18 mouse cellular contexts compared by ENCODE assay signal in the genomic region with DNA sequence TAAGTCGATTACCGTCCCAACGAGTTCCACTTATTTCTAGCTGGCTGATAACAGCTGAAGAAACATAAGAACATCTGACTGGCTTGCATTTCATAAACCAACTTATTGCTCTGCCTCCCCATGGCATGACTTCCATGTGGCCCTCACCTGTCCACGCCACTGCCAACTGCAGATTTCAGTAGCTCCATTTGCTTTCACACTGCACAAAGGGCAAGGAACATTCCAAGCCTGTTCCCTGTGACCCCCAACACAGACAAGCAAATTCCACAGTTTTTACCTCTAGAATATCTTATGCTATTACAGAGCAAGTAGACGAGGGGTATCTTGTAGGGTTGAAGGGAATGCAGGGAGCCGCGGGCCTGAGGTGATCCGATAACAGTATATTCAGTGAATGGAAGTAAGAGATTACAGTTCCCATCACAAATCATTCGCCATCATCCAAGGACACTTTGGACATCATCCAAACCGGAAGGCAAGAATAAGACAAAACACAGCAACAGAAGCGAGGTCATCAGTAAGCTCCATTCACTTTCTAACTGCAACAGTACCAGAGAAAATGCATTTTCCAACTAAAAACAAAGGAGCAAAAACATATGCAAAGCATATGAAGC. TPM values are rescaled to one million over a fixed set of nuclear protein-coding genes. Genes with fewer than 3 reads are reported as not detected.
DNase-seq lines count a peak whose midpoint lies in the region; ATAC-seq and TF ChIP-seq lines count a peak whose summit lies in the region.
"Had no signal": no experiment of that assay in that cellular context is flagged by ENCODE, and none has a peak within 500 bp of the region (broad histone marks: within the 10 kb centered on the region; RNA-seq: fewer than 3 reads in every experiment).

No protein-coding gene starts in this region.

- no peak for ATAC-seq in heart, embryonic 12.5 days (ENCODE audit: insufficient number of reproducible peaks, low FRiP score)
- no peak for ATAC-seq in kidney, postnatal 0 days (replicated peaks; ENCODE audit: low FRiP score, low read depth)
- no peak for ATAC-seq in heart, embryonic 16.5 days (replicated peaks; ENCODE audit: extremely low read depth, insufficient read depth, low FRiP score)
- ATAC-seq: forebrain, embryonic 14.5 days; intestine, embryonic 16.5 days; lung, postnatal 0 days had no signal

- H3K36me3 ChIP-seq in heart, embryonic 12.5 days = peaks cover 13% of the 10 kb centered on the region
- no peaks in the 10 kb centered on the region for H3K36me3 ChIP-seq in kidney, postnatal 0 days (ENCODE audit: insufficient read depth, low read length)
- H3K36me3 ChIP-seq in heart, embryonic 16.5 days (ENCODE audit: control insufficient read depth, insufficient read depth) = no peaks in the 10 kb centered on the region
- H3K36me3 ChIP-seq: hindbrain, embryonic 15.5 days; liver, embryonic 13.5 days had no signal

- H3K4me3 ChIP-seq in heart, embryonic 12.5 days = no peak overlapping the region
- H3K4me3 ChIP-seq in kidney, postnatal 0 days (replicated peaks; ENCODE audit: low read depth, low read length) = no peak overlapping the region
- H3K4me3 ChIP-seq in heart, embryonic 16.5 days (ENCODE audit: low read length) = no peak overlapping the region
- H3K4me3 ChIP-seq: hindbrain, embryonic 15.5 days; liver, embryonic 13.5 days had no signal

- H3K27ac ChIP-seq in heart, embryonic 12.5 days (ENCODE audit: poor library complexity, severe bottlenecking) = peak overlapping the region; percentile 39
- H3K27ac ChIP-seq in kidney, postnatal 0 days = no peak overlapping the region
- H3K27ac ChIP-seq in heart, embryonic 16.5 days (ENCODE audit: low read length) = peak overlapping the region; percentile 52
- H3K27ac ChIP-seq: hindbrain, embryonic 15.5 days; liver, embryonic 13.5 days had no signal

- peak; percentile 61 for DNase-seq in adrenal gland, postnatal 14 days
- no peak for DNase-seq in adrenal gland, postnatal 25 days
- DNase-seq in heart, postnatal 4 days = no peak
- peak; percentile 53 for DNase-seq in kidney, postnatal 0 days (ENCODE audit: low spot score)
- DNase-seq in kidney, postnatal 4 days = no peak
- DNase-seq in B cell, adult 2 months = no peak
- DNase-seq: cerebellum, adult 11-12 months; cerebellum, postnatal 25 days; left cerebral cortex, postnatal 4 days; liver, embryonic 13.5 days; midbrain, embryonic 14.5 days; thymus, postnatal 4 days had no signal

- WGBS in heart, embryonic 12.5 days = 56% methylated on average over 11 of the region's 11 CpGs
- 67% methylated on average over 11 of the region's 11 CpGs for WGBS in kidney, postnatal 0 days
- 36% methylated on average over 11 of the region's 11 CpGs for WGBS in heart, embryonic 16.5 days

- no peak overlapping the region for H3K9ac ChIP-seq in heart, embryonic 12.5 days
- no peak overlapping the region for H3K9ac ChIP-seq in kidney, postnatal 0 days (ENCODE audit: low read depth, low read length)
- no peak overlapping the region for H3K9ac ChIP-seq in heart, embryonic 16.5 days (ENCODE audit: low read length)
- H3K9ac ChIP-seq: hindbrain, embryonic 15.5 days; liver, embryonic 13.5 days had no signal

- H3K4me2 ChIP-seq in heart, embryonic 12.5 days = no peak overlapping the region
- no peak overlapping the region for H3K4me2 ChIP-seq in kidney, postnatal 0 days (ENCODE audit: low read length)
- H3K4me2 ChIP-seq in heart, embryonic 16.5 days (ENCODE audit: low read depth, low read length) = peak overlapping the region; percentile 20
- H3K4me2 ChIP-seq: hindbrain, embryonic 15.5 days; liver, embryonic 13.5 days had no signal

- peaks cover 52% of the 10 kb centered on the region for H3K4me1 ChIP-seq in heart, embryonic 12.5 days (replicated peaks)
- H3K4me1 ChIP-seq in kidney, postnatal 0 days (replicated peaks; ENCODE audit: insufficient read depth, low read length) = peaks cover 4% of the 10 kb centered on the region; the same call in 1 of the 2 replicates
- peaks cover 49% of the 10 kb centered on the region for H3K4me1 ChIP-seq in heart, embryonic 16.5 days (ENCODE audit: control insufficient read depth, insufficient read depth, low read length)
- H3K4me1 ChIP-seq: liver, embryonic 13.5 days had no signal

- no peak for TF ChIP-seq CTCF in kidney, postnatal 0 days (IDR thresholded peaks at IDR 0.05; ENCODE audit: low read depth)

- H3K27me3 ChIP-seq in heart, embryonic 12.5 days (replicated peaks) = no peaks in the 10 kb centered on the region
- no peaks in the 10 kb centered on the region for H3K27me3 ChIP-seq in kidney, postnatal 0 days (ENCODE audit: insufficient read depth, low read length)
- H3K27me3 ChIP-seq in heart, embryonic 16.5 days (ENCODE audit: control insufficient read depth, insufficient read depth, low read length) = no peaks in the 10 kb centered on the region
- H3K27me3 ChIP-seq: hindbrain, embryonic 15.5 days; liver, embryonic 13.5 days had no signal

- H3K9me3 ChIP-seq in heart, embryonic 12.5 days (replicated peaks) = no peaks in the 10 kb centered on the region
- no peaks in the 10 kb centered on the region for H3K9me3 ChIP-seq in kidney, postnatal 0 days (replicated peaks; ENCODE audit: low read length)
- no peaks in the 10 kb centered on the region for H3K9me3 ChIP-seq in heart, embryonic 16.5 days (replicated peaks; ENCODE audit: control insufficient read depth, low read length)
- H3K9me3 ChIP-seq: hindbrain, embryonic 15.5 days; liver, embryonic 13.5 days had no signal

RNA-seq across cellular contexts. Expression of a gene that starts 16.6 kb away (rescaled TPM):
- 336 and 367 TPM in 2 replicates for total RNA-seq in adrenal gland, postnatal 14 days (2021)
- total RNA-seq in adrenal gland, postnatal 25 days (2021) = 381 and 406 TPM in 2 replicates
- polyA plus RNA-seq in heart, embryonic 12.5 days (2016; fragmentation: Nextera tagmentation; extraction: Ambion mirVana) = 188 and 194 TPM in 2 replicates
- 100 to 1,000 TPM; 571 to 581 TPM for total RNA-seq in heart, postnatal 4 days (2021)
- 117 and 119 TPM in 2 replicates for polyA plus RNA-seq in kidney, postnatal 0 days (2015; fragmentation: Nextera tagmentation; extraction: Ambion mirVana)
- polyA plus RNA-seq in heart, embryonic 16.5 days (2015; fragmentation: Nextera tagmentation; extraction: Ambion mirVana) = 164 and 178 TPM in 2 replicates

Comparison
In these comparisons a context has a peak if more than half of its experiments do, and no peak if none do; other contexts are left out.
1. DNase-seq: peak in adrenal gland, postnatal 14 days (single experiment) and kidney, postnatal 0 days (single experiment); none in adrenal gland, postnatal 25 days (single experiment), heart, postnatal 4 days (single experiment), kidney, postnatal 4 days (0 of 2) and B cell, adult 2 months (0 of 2).